Mouse (Mus musculus): ENCODE data around the gene Mrpl30. TPM values are rescaled to one million over a fixed set of nuclear protein-coding genes. Genes with fewer than 3 reads are reported as not detected.

The Mrpl30 gene
- 6.9 and 19.0 TPM in 2 replicates for polyA plus RNA-seq (2012; ENCODE audit: insufficient read depth, low replicate concordance)

DNA sequence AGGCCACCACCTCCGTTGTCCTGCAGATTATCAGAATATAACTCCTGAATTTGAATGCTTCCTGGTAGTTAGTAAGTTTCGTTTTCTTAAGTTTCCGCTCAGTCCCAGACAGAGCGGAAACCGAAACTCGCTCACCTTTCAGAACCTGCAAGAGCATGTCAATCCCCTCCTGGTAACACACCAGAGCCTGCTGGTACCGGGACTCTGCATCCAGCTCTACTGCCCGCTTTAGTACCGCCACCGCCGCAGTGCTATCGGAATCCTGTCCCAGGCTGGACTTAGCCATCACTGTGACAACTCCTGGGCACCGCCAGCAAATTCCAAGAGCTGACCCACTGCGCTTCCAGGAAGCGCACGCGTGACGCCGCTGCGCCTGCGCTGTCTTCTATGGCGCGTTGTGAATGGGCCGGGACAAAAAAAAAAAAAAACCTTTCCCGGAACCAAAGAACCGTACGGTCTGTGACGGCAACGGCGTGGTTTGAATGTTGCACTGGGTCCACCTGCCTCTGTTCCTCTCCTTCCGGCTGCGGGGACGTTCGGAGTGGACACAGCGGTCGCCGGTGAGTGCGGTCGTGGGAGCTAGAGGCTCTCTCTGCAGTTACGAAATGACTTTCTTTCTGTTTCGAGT, at the start of gene Mrpl30, which contains the start of gene Mitd1:
Gene Mrpl30 (plus strand): TSS at position 453 of the 628 bp plus-strand sequence.
Gene Mitd1 (minus strand): TSS at position 387 of the 628 bp plus-strand sequence.
- TF ChIP-seq FLI1 (IDR thresholded peaks at IDR 0.05; ENCODE audit: low read length): no peak; the same call in 1 of the 2 replicates
- no peak for TF ChIP-seq GATA1 (IDR thresholded peaks at IDR 0.05; ENCODE audit: borderline replicate concordance, low read length)
- Histone ChIP-seq H3K9me3 (no peaks in the 10 kb centered on the region), H3K36me3 (replicated peaks; ENCODE audit: low read length) (peaks cover 42% of the 10 kb centered on the region), H3K4me3 (replicated peaks) (peak within 1 kb of the TSS; percentile 99), H3K27me3 (replicated peaks) (no peaks in the 10 kb centered on the region), H3K4me1 (peaks cover 53% of the 10 kb centered on the region)

DNA sequence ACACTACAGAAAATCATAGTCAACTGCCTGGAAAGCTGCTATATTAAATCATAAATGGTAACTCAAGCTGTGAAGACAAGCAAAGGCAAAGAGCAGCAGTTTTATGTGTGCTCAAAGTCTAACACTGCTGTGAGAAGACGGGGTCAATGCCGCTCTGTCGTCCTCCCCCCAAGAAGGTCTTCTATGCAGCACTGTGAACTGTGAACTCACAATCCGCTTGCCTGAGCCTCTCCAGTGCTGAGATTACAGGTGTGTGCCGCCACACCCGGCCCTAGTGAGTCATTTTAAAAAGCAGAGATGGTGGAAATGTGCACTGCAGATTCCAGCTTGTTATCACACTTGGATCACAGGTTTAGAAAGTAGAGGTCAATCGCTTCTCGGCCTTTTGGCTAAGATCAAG, 43.4 kb upstream of the Mrpl30 start:
- TF ChIP-seq FLI1 (IDR thresholded peaks at IDR 0.05; ENCODE audit: low read length) (no peak), GATA1 (IDR thresholded peaks at IDR 0.05; ENCODE audit: borderline replicate concordance, low read length) (no peak)
- peaks cover 2% of the 10 kb centered on the region for H3K36me3 ChIP-seq (replicated peaks; ENCODE audit: low read length)
- H3K4me1 ChIP-seq: peaks cover 30% of the 10 kb centered on the region
- H3K9me3 ChIP-seq: no peaks in the 10 kb centered on the region
- H3K27me3 ChIP-seq (replicated peaks): no peaks in the 10 kb centered on the region
- H3K4me3 ChIP-seq (replicated peaks): no peak overlapping the region

DNA sequence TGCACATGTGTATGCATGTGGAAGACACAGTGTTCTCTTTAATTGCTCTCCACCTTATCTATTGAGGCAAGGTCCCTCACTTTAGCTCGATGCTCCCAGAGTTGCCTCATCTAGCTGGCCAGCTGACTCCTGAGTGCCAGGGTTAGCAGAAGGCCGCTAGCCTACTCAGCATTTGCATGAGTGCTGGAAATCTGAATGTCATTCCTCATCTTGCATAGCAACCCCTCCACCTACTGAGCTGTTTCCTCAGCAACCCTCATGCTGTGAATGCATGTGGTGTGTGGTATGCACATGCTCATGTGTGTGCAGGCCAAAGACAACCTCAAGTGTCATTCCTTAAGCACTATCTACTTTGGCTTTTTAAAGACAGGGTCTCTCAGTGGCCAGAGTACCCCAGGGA, 39.6 kb upstream of the Mrpl30 start:
- Histone ChIP-seq H3K36me3 (replicated peaks; ENCODE audit: low read length) (peaks cover 16% of the 10 kb centered on the region), H3K4me3 (replicated peaks) (peak overlapping the region; percentile 42), H3K4me1 (peaks cover 19% of the 10 kb centered on the region), H3K27me3 (replicated peaks) (no peaks in the 10 kb centered on the region), H3K9me3 (no peaks in the 10 kb centered on the region)
- TF ChIP-seq FLI1 (IDR thresholded peaks at IDR 0.05; ENCODE audit: low read length) (no peak), GATA1 (IDR thresholded peaks at IDR 0.05; ENCODE audit: borderline replicate concordance, low read length) (no peak)

DNA sequence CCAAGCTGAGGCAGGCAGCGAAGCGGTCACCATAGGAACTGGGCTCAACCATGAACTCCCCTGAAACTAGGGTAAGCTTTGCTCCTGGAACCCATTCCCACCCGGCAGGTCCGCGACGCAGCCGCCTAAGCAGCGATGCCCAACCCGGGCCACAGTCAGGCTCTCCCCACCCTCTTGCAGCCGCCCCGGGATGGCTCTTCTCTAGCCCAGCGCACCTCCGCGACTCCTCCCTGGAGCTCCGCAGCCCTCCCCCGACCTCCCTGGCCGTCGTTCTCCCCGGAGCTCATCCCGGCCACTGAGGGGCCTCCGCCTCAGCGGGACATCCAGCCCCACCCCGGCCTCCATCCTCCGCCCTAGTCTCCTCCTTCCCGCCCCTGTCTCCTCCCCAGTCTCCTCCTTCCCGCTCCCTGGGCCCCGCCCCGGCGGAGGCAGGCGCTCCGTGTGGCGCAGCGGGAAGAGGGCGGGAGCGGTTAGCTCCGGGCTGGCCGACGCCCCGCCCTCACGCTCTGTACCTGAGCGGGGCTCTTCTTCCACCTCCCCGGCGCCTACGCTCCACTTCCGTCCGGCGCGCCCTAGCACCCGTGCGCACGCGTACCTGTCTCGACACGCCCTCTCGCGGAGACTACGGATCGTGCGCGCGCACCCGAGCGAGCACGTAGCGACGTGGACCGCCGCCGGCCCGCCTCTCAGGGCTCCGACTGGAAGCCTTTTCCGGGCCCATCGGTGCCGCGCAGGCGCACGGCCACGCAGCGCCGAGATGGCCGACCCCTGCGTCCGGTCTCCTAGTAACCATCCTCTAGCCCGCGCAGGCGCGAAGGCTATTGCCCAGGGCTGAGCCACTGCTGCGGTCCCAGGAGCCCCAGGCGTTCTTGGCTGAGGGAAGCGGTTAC, 25.5 kb upstream of the Mrpl30 start:
- Histone ChIP-seq H3K9me3 (no peaks in the 10 kb centered on the region), H3K27me3 (replicated peaks) (no peaks in the 10 kb centered on the region), H3K4me3 (replicated peaks) (peak overlapping the region; percentile 92), H3K4me1 (peaks cover 56% of the 10 kb centered on the region), H3K36me3 (replicated peaks; ENCODE audit: low read length) (no peaks in the 10 kb centered on the region)
- 0 out of 2 replicates have a peak, but pooled peaks have one; percentile 22 for TF ChIP-seq FLI1 (IDR thresholded peaks at IDR 0.05; ENCODE audit: low read length)
- TF ChIP-seq GATA1 (IDR thresholded peaks at IDR 0.05; ENCODE audit: borderline replicate concordance, low read length): no peak

DNA sequence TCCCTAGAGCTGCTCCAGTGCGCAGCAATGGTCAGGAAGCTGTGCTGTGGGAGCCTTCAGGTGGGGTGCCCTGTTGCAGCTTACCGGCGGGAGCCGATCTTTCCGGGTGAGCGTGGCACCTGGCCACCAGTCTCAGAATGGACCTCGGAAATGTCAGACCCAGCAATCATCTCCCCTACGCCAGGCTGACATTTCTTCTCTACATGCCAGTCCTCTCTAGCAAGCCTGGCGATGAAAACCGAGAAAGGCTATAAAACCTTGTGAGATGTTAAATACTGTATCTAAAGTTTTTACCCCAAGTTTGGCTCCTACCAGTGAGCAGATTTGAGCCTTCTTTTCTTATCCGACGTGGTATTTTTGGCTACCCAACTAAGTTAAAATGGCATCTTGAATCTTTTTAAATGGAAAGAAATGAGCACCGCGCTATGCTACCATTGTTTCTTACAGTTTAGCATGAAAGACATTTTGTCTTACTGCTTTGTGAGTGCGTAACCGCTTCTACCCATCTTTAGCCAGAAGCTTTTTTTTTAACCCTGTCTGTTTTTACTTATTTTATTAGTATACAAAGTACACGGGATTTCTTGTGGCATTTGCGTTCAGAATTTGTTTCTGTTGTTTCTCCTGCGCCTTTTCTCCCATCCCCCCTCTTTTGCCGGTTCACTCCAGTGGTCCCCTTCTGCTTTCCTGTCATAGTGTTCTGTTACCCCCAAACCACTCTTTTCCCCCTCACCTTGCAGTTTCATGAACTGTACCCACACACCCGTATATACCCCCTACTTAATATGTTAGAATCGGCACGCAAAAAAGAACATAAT, 24.7 kb upstream of the Mrpl30 start:
- Histone ChIP-seq H3K36me3 (replicated peaks; ENCODE audit: low read length) (no peaks in the 10 kb centered on the region), H3K4me1 (peaks cover 57% of the 10 kb centered on the region), H3K9me3 (no peaks in the 10 kb centered on the region), H3K27me3 (replicated peaks) (no peaks in the 10 kb centered on the region), H3K4me3 (replicated peaks) (peak overlapping the region; percentile 92)
- TF ChIP-seq FLI1 (IDR thresholded peaks at IDR 0.05; ENCODE audit: low read length) (no peak), GATA1 (IDR thresholded peaks at IDR 0.05; ENCODE audit: borderline replicate concordance, low read length) (no peak)

DNA sequence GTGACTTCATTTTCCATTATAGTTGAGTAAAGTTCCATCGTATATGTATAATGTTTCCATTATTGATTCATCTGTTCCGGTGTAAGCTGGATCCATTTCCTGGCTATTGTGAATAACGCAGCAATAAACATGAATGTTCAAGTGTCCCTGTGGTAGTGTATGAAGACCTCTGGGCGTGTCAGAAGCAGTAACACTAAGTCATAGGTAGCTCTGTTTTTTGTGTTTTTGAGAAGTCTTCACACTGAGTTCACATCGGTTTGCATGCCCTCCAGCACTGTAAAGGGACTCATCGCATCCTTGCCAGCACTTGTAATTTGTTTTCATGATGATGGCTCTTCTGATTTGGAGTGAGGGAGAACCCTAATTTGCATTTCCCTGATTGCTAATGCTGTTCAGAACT, 24.0 kb upstream of the Mrpl30 start, which contains the start of gene Tsga10:
Gene Tsga10 (minus strand): TSS at position 144 of the 400 bp plus-strand sequence.
- no peaks in the 10 kb centered on the region for H3K9me3 ChIP-seq
- H3K4me3 ChIP-seq (replicated peaks): peak within 1 kb of the TSS; percentile 92
- TF ChIP-seq FLI1 (IDR thresholded peaks at IDR 0.05; ENCODE audit: low read length): no peak
- TF ChIP-seq GATA1 (IDR thresholded peaks at IDR 0.05; ENCODE audit: borderline replicate concordance, low read length): no peak
- peaks cover 56% of the 10 kb centered on the region for H3K4me1 ChIP-seq
- H3K36me3 ChIP-seq (replicated peaks; ENCODE audit: low read length): no peaks in the 10 kb centered on the region
- no peaks in the 10 kb centered on the region for H3K27me3 ChIP-seq (replicated peaks)

DNA sequence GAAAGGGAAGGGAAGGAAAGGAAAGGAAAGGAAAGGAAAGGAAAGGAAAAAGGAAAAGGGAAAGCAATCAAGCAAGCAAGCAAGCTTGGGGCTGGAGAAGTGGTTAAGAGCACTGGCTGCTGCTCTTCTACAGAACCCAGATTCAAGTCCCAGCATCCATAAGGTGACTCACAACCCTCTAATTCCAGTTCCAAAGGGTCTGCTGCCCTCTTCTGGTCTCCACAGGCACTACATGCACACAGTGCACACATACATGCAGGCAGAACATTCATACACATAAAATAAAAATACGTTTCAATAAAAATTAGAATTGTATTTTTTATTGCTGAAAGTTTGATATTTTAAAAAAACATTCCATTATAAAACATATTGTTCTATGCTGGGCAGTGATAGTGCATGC, 23.2 kb upstream of the Mrpl30 start:
- Histone ChIP-seq H3K9me3 (no peaks in the 10 kb centered on the region), H3K27me3 (replicated peaks) (no peaks in the 10 kb centered on the region), H3K4me3 (replicated peaks) (no peak overlapping the region), H3K36me3 (replicated peaks; ENCODE audit: low read length) (no peaks in the 10 kb centered on the region), H3K4me1 (peaks cover 62% of the 10 kb centered on the region)
- TF ChIP-seq FLI1 (IDR thresholded peaks at IDR 0.05; ENCODE audit: low read length) (no peak), GATA1 (IDR thresholded peaks at IDR 0.05; ENCODE audit: borderline replicate concordance, low read length) (no peak)

DNA sequence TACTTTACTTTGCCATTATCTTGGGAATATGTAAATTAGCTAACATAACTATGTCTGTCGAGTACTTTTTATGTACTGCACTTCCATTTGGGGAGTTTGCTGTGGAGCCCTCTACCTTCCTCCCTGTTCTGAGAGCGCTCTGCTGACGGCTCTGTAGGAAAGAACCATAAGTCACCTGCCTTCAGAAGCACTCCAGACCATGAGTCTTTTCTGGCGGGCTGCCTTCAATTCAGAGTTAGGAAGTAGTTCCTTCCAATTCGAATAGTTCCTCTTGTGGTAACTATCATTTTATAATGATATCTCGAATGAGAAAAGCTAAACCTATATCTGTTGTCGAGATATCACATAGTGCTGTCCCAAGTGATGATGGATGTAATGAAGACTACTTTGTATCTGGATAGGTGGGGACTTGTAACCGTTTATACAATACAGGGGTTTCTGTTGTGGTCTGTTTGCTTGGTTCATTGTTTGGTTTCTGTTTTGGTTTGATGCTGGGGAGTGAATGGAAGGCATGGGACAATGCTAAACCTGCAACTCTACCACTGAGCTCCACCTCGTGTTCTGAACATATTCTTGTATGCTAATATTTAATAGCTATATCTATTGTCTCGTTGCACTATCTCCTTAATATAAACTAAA, 22.5 kb upstream of the Mrpl30 start:
- peak overlapping the region; percentile 53 for H3K4me3 ChIP-seq (replicated peaks)
- H3K4me1 ChIP-seq: peaks cover 70% of the 10 kb centered on the region
- no peaks in the 10 kb centered on the region for H3K9me3 ChIP-seq
- no peaks in the 10 kb centered on the region for H3K27me3 ChIP-seq (replicated peaks)
- no peaks in the 10 kb centered on the region for H3K36me3 ChIP-seq (replicated peaks; ENCODE audit: low read length)
- TF ChIP-seq GATA1 (IDR thresholded peaks at IDR 0.05; ENCODE audit: borderline replicate concordance, low read length): no peak
- TF ChIP-seq FLI1 (IDR thresholded peaks at IDR 0.05; ENCODE audit: low read length): no peak

DNA sequence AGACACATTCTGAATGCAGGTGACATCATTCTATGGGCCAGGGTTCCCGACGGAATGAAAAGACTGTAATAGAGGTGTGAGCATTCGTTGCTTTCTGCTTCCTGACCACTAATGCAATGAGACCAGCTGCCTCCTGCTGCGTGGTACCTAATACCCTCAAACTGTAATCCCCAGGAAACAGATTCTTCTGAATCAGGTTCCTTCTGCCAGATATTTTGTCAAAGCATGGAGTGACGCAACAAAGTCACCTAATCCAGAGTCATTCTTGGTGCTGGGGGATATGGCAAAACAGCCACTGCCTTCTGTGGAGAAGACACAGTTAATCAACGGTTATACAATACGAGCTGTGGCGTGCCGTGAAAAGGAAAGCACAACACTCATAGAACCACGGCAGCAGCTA, 21.6 kb upstream of the Mrpl30 start:
- H3K4me1 ChIP-seq: peaks cover 72% of the 10 kb centered on the region
- no peaks in the 10 kb centered on the region for H3K36me3 ChIP-seq (replicated peaks; ENCODE audit: low read length)
- H3K4me3 ChIP-seq (replicated peaks): peak overlapping the region; percentile 89
- no peaks in the 10 kb centered on the region for H3K9me3 ChIP-seq
- H3K27me3 ChIP-seq (replicated peaks): no peaks in the 10 kb centered on the region
- TF ChIP-seq GATA1 (IDR thresholded peaks at IDR 0.05; ENCODE audit: borderline replicate concordance, low read length) (no peak; the same call in 2 of the 3 replicates), FLI1 (IDR thresholded peaks at IDR 0.05; ENCODE audit: low read length) (no peak)

Data from megakaryocyte, embryonic 14.5 days (primary cell).